Mouse (Mus musculus): ENCODE results near the gene Fam43a.

The Fam43a gene

DNA sequence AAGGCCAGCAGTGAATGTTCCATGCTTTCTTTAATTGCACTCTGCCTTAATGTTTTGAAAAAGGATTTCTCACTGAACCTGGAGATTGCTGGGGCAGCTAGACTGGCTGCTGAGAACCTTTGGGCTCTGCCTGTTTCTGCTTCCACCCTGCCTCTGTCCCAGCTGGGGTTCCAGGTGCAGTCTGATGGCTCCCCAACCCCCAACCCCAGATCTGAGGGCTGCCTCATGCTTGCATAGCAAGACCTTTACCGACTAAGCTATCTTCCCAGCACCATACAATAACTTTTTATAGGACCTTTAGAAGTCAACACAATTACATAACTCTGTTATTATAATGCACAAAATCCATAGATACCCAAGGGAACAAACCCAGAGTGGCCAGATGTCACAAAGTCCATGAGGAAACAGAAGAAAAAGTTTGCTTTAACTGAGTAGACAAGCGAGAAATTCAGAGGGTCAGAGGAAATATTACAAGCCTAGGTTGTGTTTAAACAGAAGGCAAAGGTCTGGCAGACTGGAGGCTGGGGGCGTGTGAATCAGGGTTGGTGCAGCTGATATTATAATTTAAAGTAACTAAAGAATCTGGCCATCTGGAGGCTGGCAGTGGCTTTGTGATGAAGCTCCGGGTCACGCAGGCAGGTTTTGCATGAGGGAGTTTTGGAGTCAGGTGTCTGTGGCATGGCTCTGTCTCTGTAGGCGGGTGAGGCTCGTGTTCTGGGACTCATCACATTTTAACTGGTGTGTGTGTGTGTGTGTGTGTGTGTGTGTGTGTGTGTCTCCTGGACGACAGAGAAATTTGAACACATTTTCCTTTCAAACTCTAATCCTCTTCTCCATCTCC, 34.6 kb downstream of the Fam43a start:
- DNase-seq, result no peak

GRCm38 (mm10) chr16:30638586-30638985, 39.1 kb downstream of the Fam43a start:
- no peak for DNase-seq

GRCm38 (mm10) chr16:30640591-30640990, 41.1 kb downstream of the Fam43a start:
- no peak for DNase-seq

- no peak for DNase-seq
Observed at GRCm38 (mm10) chr16:30641408-30641807, 41.9 kb downstream of the Fam43a start.

GRCm38 (mm10) chr16:30642229-30642628, 42.7 kb downstream of the Fam43a start:
- no peak for DNase-seq

- no peak for DNase-seq
Observed at GRCm38 (mm10) chr16:30644981-30645380, 45.5 kb downstream of the Fam43a start.

DNA sequence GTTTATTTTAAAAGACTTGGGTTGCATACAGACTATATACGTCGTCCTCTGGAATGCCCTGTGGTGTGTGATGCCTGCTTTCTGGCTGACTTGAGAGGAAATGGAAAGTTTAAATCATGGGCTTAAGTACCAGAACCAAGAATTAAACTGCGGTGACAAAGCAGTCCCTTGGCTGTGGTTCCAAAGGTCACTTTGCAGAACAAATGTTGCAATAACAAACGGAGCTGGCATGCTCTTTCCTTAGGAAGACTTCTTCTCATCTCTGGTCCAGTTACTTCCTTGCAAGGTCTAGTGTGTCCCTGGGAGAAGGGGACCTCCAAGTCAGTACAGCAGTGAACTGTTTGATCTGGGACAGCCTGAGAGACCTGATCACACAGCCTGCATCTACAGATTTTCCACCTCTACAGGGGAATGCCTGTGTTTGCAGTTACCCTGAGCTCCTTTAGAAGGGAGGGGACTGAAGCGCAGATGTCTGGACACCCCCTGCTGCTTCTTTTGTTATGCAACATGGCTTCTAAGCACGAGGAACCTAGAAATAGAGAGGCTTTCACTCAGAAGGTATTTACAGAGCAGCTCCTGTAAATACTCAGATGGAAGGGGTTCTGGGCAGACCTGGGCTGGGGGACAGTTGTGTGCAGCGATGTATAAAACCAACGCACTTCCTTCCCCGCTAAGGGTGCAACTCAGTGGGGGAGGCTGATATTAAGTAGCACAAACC, 46.5 kb downstream of the Fam43a start:
- DNase-seq, result no peak

DNA sequence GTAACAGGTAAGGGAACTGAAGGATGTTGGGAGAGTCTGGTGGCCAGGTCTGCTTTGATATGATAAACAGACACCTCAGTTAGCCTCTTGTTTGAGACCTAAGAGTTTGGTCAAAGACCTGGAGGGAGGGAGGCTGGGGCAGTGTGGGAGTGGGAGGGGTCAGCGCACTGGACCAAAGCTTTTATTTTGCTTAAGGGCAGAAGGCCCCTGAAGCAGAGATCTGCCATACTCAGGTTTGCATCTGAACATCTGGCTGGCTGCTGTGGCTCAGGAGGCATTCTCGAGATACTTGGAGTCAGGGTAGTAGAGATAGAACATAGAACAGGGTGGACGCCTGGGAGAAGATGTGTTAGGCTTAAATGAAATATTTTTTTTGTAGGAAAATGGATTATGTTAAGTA, 47.3 kb downstream of the Fam43a start:
- DNase-seq, result no peak

DNA sequence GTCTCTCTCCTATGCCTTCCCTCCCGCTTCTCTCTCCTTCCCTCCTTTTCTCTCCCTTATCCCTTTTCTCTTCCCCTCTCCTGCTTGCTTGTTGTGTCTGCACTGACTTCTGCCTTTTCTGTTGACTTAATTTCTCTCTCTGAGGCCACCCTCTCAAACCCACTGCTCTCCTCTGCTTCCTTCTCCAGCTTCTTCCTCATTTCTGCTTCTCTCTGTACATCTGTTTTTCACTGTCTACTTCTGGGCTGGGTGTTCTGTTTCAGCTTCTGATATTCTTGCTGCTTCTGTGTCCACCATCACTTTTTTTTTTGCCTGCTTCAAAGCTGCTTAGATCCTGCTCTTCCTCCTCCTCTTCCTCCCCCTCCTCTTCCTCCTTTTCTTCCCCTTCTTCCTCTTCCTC, 51.8 kb downstream of the Fam43a start:
- DNase-seq, result no peak

Data from kidney, postnatal 4 days (tissue).